Mouse (Mus musculus): Measurements from ENCODE around the gene Olfr672.
"Not testable (repeated sequence)": the region's sequence is repeated elsewhere in the genome, so short reads cannot be mapped to it uniquely, and the experiment has no call there.

The Olfr672 gene

GRCm38 (mm10) chr7:105001929-105002328 is at the start of gene Olfr672:
Gene Olfr672, minus strand, starts transcription at chr7:105002029.
- no peak for DNase-seq (ENCODE audit: low spot score in 2 of 2)

- not testable (repeated sequence) for DNase-seq (ENCODE audit: low spot score in 2 of 2)
Observed at GRCm38 (mm10) chr7:105033836-105034235, 32.0 kb upstream of the Olfr672 start.

GRCm38 (mm10) chr7:105032398-105032797 is 30.6 kb upstream of the Olfr672 start, which contains the start of gene Olfr676:
Gene Olfr676, plus strand, starts transcription at chr7:105032698.
- DNase-seq (ENCODE audit: low spot score in 2 of 2): no peak

- DNase-seq (ENCODE audit: low spot score in 2 of 2): no peak
Observed at GRCm38 (mm10) chr7:105028360-105028759, 26.5 kb upstream of the Olfr672 start, which contains the start of gene Olfr675. Gene Olfr675, minus strand, starts transcription at chr7:105028460.

GRCm38 (mm10) chr7:105022530-105022929 is 20.7 kb upstream of the Olfr672 start:
- DNase-seq (ENCODE audit: low spot score in 2 of 2): no peak

- DNase-seq (ENCODE audit: low spot score in 2 of 2): no peak
Observed at GRCm38 (mm10) chr7:104979026-104979425, 22.8 kb downstream of the Olfr672 start, which contains the start of gene Olfr671. Gene Olfr671, minus strand, starts transcription at chr7:104979126.

GRCm38 (mm10) chr7:104972507-104972906 is 29.3 kb downstream of the Olfr672 start:
- DNase-seq (ENCODE audit: low spot score in 2 of 2): not testable (repeated sequence)

DNA sequence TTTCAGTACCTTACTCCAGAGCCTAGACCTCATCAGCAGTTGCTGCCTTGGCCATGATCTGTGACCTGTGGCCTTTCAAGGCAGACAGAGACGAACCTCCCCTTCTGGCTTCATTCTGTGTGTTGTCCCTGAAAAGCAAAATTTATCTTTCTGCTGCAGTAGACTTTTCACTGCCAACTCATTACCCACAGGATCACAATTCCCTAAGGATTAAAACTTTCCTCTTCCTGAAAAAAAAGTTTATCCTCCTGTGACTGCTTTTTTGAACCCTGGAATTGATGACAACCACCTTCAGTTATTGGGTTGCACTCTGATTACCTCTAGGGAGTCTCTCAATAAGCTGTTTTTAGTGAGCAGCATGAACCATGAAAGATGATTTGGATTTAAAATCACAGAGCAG is 39.3 kb downstream of the Olfr672 start, which contains the start of gene Olfr670:
Olfr670 (minus strand) TSS at position 101 of the 400 bp plus-strand sequence.
- DNase-seq (ENCODE audit: low spot score in 2 of 2): no peak

- not testable (repeated sequence) for DNase-seq (ENCODE audit: low spot score in 2 of 2)
Observed at GRCm38 (mm10) chr7:104950234-104950633, 51.6 kb downstream of the Olfr672 start.
